Mouse (Mus musculus): Measurements from ENCODE around the gene Olfr572.

GRCm38 (mm10) chr7:102890782-102891181 is 33.4 kb upstream of the Olfr572 start, which contains the start of gene Olfr569:
- TF ChIP-seq CTCF (IDR thresholded peaks at IDR 0.05) (no peak), EP300 (IDR thresholded peaks at IDR 0.05; ENCODE audit: insufficient read depth, low read depth, low read length) (no peak), POLR2A (IDR thresholded peaks at IDR 0.05; ENCODE audit: insufficient read depth, low read depth, low read length) (no peak)

Data from heart, adult 2 months (tissue).